Mouse (Mus musculus): ENCODE measurements around the gene Col11a2. TPM values are rescaled to one million over a fixed set of nuclear protein-coding genes. Genes with fewer than 3 reads are reported as not detected.

Col11a2 gene
- polyA plus RNA-seq, 1 experiment = 0.94 TPM

GRCm38 (mm10) chr17:34101604-34102032 lies 62.4 kb downstream of the Col11a2 start:
- Histone ChIP-seq H3K36me3 (ENCODE audit: control insufficient read depth, insufficient read depth) (no peaks in the 10 kb centered on the region), H3K27me3 (ENCODE audit: control insufficient read depth, insufficient read depth, insufficient read length) (no peaks in the 10 kb centered on the region), H3K4me2 (ENCODE audit: low read depth) (peak overlapping the region; percentile 65), H3ac (ENCODE audit: control insufficient read depth, insufficient read length) (no peak overlapping the region), H3K79me2 (ENCODE audit: control insufficient read depth, insufficient read depth) (no peaks in the 10 kb centered on the region), H3K4me3 (no peak overlapping the region)
- TF ChIP-seq MYOG (IDR thresholded peaks at IDR 0.05; ENCODE audit: control insufficient read depth in 1 of 3, insufficient read depth in 1 of 3, insufficient read length in 2 of 3, low read depth in 2 of 3) (peak in 1 of 3 experiments; percentile 26), USF1 (IDR thresholded peaks at IDR 0.05; ENCODE audit: low read depth) (no peak), TCF12 (IDR thresholded peaks at IDR 0.05; ENCODE audit: insufficient read depth, poor library complexity, severe bottlenecking) (no peak), E2F4 (IDR thresholded peaks at IDR 0.05; ENCODE audit: insufficient read depth) (no peak)

- Histone ChIP-seq H3K36me3 (ENCODE audit: control insufficient read depth, insufficient read depth) (no peaks in the 10 kb centered on the region), H3K4me3 (no peak overlapping the region), H3ac (ENCODE audit: control insufficient read depth, insufficient read length) (no peak overlapping the region), H3K79me2 (ENCODE audit: control insufficient read depth, insufficient read depth) (no peaks in the 10 kb centered on the region), H3K4me2 (ENCODE audit: low read depth) (peak overlapping the region; percentile 30), H3K27me3 (ENCODE audit: control insufficient read depth, insufficient read depth, insufficient read length) (no peaks in the 10 kb centered on the region)
- no peak for TF ChIP-seq POLR2AphosphoS2 (IDR thresholded peaks at IDR 0.05; ENCODE audit: insufficient read length, low read depth)
Observed at GRCm38 (mm10) chr17:34102831-34103230, 63.6 kb downstream of the Col11a2 start.

GRCm38 (mm10) chr17:34104804-34105203 lies 65.6 kb downstream of the Col11a2 start:
- no peak overlapping the region for H3ac ChIP-seq (ENCODE audit: control insufficient read depth, insufficient read length)
- H3K36me3 ChIP-seq (ENCODE audit: control insufficient read depth, insufficient read depth) = no peaks in the 10 kb centered on the region
- H3K79me2 ChIP-seq (ENCODE audit: control insufficient read depth, insufficient read depth) = no peaks in the 10 kb centered on the region
- TF ChIP-seq E2F4 (IDR thresholded peaks at IDR 0.05; ENCODE audit: insufficient read depth) (no peak), MYOG (IDR thresholded peaks at IDR 0.05; ENCODE audit: control insufficient read depth in 1 of 3, insufficient read depth in 1 of 3, insufficient read length in 2 of 3, low read depth in 2 of 3) (no peak), TCF12 (IDR thresholded peaks at IDR 0.05; ENCODE audit: insufficient read depth, poor library complexity, severe bottlenecking) (no peak), MAX (IDR thresholded peaks at IDR 0.05; ENCODE audit: low read depth) (no peak), USF1 (IDR thresholded peaks at IDR 0.05; ENCODE audit: low read depth) (no peak), TCF3 (IDR thresholded peaks at IDR 0.05; ENCODE audit: insufficient read length, low read depth) (no peak), REST (IDR thresholded peaks at IDR 0.05; ENCODE audit: insufficient read depth, insufficient read length) (no peak), POLR2AphosphoS2 (IDR thresholded peaks at IDR 0.05; ENCODE audit: insufficient read length, low read depth) (no peak), CEBPB (IDR thresholded peaks at IDR 0.05; ENCODE audit: insufficient read depth, poor library complexity, severe bottlenecking) (no peak), POLR2A (IDR thresholded peaks at IDR 0.05; ENCODE audit: insufficient read length, low read depth) (no peak), MYOD1 (IDR thresholded peaks at IDR 0.05; ENCODE audit: control insufficient read depth in 1 of 3, insufficient read length in 2 of 3, low read depth in 2 of 3) (no peak), SRF (IDR thresholded peaks at IDR 0.05; ENCODE audit: control insufficient read depth, insufficient read length, low read depth) (no peak)
- H3K27me3 ChIP-seq (ENCODE audit: control insufficient read depth, insufficient read depth, insufficient read length) = no peaks in the 10 kb centered on the region
- no peak overlapping the region for H3K4me3 ChIP-seq
- H3K4me2 ChIP-seq (ENCODE audit: low read depth) = no peak overlapping the region

GRCm38 (mm10) chr17:34106555-34106954 lies 67.3 kb downstream of the Col11a2 start:
- Histone ChIP-seq H3K4me3 (no peak overlapping the region), H3ac (ENCODE audit: control insufficient read depth, insufficient read length) (no peak overlapping the region), H3K79me2 (ENCODE audit: control insufficient read depth, insufficient read depth) (no peaks in the 10 kb centered on the region), H3K36me3 (ENCODE audit: control insufficient read depth, insufficient read depth) (peaks cover 6% of the 10 kb centered on the region), H3K4me2 (ENCODE audit: low read depth) (no peak overlapping the region), H3K27me3 (ENCODE audit: control insufficient read depth, insufficient read depth, insufficient read length) (no peaks in the 10 kb centered on the region)
- TF ChIP-seq MAX (IDR thresholded peaks at IDR 0.05; ENCODE audit: low read depth) (no peak), REST (IDR thresholded peaks at IDR 0.05; ENCODE audit: insufficient read depth, insufficient read length) (no peak), CEBPB (IDR thresholded peaks at IDR 0.05; ENCODE audit: insufficient read depth, poor library complexity, severe bottlenecking) (no peak), SRF (IDR thresholded peaks at IDR 0.05; ENCODE audit: control insufficient read depth, insufficient read length, low read depth) (no peak), POLR2AphosphoS2 (IDR thresholded peaks at IDR 0.05; ENCODE audit: insufficient read length, low read depth) (no peak), USF1 (IDR thresholded peaks at IDR 0.05; ENCODE audit: low read depth) (no peak), TCF3 (IDR thresholded peaks at IDR 0.05; ENCODE audit: insufficient read length, low read depth) (no peak), POLR2A (IDR thresholded peaks at IDR 0.05; ENCODE audit: insufficient read length, low read depth) (no peak), E2F4 (IDR thresholded peaks at IDR 0.05; ENCODE audit: insufficient read depth) (no peak)

GRCm38 (mm10) chr17:34107109-34107867 lies 68.1 kb downstream of the Col11a2 start:
- no peak overlapping the region for H3ac ChIP-seq (ENCODE audit: control insufficient read depth, insufficient read length)
- H3K4me2 ChIP-seq (ENCODE audit: low read depth) = no peak overlapping the region
- H3K79me2 ChIP-seq (ENCODE audit: control insufficient read depth, insufficient read depth) = no peaks in the 10 kb centered on the region
- no peak overlapping the region for H3K4me3 ChIP-seq
- peaks cover 13% of the 10 kb centered on the region for H3K36me3 ChIP-seq (ENCODE audit: control insufficient read depth, insufficient read depth)
- H3K27me3 ChIP-seq (ENCODE audit: control insufficient read depth, insufficient read depth, insufficient read length) = no peaks in the 10 kb centered on the region
- TF ChIP-seq POLR2AphosphoS2 (IDR thresholded peaks at IDR 0.05; ENCODE audit: insufficient read length, low read depth) (peak; percentile 68), TCF3 (IDR thresholded peaks at IDR 0.05; ENCODE audit: insufficient read length, low read depth) (no peak)
